Mouse (Mus musculus) cerebellum, postnatal 4 days (tissue): ENCODE results near the gene Rac2.

Experiments
- DNase-seq, 2 experiments: peaks; one replicate each; pipeline ENCODE4 v3.0.0; 2022; ENCODE audit warnings: low spot score in 2 of 2, mixed read lengths in 1 of 2

The Rac2 gene

GRCm38 (mm10) chr15:78521892-78522291, 50.7 kb downstream of the Rac2 start:
- DNase-seq, result no peak

DNA sequence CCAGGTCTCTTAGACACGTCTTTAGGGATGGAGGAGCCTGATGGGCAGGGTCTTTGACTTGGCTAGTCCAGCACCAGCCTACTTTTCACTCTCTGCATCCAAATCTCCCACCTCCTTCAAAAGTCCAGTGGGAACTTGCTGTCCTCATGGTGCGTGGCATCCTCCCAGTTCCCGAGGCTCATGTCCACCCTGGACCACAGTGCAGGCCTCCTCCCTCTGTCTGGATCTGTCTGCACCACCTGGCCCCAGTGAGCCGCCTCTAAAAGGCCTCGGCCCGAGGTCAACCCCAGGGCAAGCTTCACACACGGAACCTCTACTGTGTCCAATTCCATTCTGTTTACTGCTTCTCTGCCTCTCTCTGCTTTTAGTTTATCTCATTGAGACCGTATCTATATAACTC, 51.3 kb downstream of the Rac2 start:
- DNase-seq, result no peak

GRCm38 (mm10) chr15:78520112-78520715, 52.4 kb downstream of the Rac2 start:
- no peak for DNase-seq

DNA sequence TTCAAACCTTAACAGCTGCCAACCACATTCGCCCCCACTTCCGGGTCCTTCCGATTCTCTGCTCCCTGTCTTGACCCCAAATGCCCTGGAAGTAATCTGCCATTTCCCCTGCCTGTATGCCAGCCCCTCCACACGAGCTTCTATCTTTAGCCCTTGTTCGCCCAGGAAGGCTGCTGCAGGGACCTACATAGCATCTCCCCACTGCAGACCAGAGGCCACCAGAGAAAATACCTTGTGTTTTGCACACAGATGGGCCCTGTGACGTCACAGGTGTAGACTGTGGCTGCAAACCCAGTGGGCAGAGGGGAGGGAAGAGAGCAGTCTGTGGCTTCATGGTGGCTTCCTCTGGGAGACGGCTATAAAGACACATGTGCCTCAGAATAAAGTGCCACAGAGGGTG, 54.4 kb downstream of the Rac2 start:
- no peak for DNase-seq

GRCm38 (mm10) chr15:78515759-78516158, 56.8 kb downstream of the Rac2 start:
- DNase-seq, result no peak

DNA sequence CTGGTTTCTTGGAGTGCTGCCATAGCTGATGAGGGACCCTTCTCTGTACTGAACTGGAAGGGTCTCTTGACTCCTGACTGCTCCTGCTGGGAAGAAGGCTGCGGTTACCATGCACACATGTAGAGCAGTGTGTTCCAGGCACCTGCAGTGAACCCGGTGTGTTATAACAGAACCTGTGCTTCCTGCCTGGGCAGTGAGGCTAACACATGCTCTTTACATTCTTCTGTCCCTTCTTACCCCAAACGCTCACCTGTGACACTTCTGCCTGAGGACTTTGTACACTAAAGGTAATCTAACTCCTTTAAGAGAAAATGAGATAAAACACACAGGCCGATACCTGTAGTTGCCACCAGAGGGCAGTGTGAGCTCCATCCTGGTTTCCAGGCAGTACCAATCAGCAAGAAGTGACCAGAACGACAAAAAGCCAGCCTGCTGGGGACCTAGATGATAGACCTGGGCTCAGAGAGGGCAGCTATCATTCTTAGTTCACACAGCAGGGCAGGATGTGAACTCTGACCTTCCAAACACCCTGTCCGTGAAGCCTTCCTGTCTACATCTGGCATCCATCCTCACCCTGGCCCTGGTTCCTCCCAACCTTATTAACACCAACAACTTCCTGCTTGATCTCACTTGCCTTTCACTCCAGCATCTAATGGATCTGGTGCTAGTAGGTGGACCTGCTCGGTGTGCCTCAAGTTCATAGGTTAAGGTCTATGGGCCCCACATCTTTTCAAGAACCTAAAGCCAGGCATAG, 58.0 kb downstream of the Rac2 start:
- peak; percentile 75 to 80 for DNase-seq

DNA sequence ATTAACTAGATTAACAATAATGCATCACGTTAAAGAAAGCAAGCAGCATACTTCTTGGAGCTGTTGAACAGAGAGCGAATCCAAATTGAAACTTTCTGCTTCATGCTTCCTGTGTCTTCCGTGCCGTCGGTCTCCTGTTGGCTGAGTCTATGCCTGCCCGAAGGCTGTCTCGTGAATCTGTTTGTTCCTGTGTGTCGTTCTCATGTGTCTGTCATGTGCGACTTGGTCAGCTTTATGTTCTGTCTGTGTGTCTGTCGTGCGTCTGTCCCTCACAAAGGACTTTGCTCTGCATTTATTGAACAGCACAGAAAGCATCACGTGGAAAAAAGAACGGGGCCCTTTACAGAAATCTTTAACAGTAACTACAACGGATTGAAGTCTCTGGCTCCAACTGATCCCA, 59.6 kb downstream of the Rac2 start:
- DNase-seq, result no peak

DNA sequence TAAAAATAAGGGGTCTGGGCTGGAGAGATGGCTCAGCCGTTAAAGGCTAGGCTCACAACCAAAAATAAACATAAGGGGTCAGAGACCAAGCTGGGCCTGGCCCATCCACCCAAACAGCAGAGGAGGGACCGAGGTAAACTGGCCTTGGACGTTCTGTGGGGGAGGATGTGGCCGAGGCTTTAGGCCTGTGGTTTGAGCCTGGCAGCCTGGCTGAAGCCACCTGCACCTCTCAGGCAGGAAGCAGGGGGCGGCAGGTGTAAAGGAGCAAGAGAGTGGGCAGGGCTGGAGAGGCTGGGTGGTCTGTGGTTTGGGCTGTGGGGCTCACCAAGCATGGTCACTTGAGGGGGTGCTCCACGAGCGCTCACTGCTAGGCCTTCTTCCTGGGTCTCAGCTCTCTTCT, 60.6 kb downstream of the Rac2 start:
- DNase-seq, result no peak

DNA sequence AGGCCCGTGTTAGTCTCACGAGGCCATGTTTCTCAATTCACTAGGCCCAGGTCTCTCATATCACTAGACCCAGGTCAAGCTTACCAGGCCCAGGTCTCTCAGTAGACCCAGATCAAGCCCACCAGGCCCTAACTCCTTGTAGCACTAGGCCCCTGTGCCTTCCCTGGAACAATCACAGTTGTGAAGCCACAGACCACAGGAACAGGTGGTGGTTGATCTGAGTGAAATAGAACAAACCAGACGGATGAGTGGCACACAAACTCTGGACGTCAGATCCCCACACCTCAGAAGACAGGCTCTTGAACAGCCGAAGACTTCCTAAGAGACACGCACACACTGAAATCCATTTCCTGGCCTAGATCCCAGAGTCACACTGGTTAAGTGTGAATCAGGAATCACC, 61.8 kb downstream of the Rac2 start:
- no peak for DNase-seq

DNA sequence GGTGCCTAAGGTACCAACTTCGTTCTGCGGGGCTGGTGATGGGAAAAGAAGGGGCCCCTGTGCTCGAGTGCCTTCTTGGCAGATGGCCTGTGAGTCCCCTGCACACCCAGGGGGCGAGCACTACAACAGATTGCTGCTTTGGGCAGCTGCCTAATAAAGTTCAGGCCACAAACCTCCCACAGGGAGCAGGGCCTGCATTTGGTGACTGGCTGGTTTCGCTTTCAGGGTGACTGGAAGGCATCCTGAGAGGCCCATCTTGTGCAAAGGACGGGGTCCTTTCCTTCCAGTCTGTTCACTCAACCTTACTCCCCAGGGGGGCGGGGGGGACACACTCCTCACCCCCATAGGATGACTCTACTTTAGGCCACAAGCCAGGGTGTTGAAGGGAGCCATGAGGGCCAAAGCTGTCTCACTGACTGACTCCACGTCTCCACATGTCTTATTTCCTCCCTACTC, 62.4 kb downstream of the Rac2 start:
- peak in 1 of 2 experiments; percentile 24 for DNase-seq

DNA sequence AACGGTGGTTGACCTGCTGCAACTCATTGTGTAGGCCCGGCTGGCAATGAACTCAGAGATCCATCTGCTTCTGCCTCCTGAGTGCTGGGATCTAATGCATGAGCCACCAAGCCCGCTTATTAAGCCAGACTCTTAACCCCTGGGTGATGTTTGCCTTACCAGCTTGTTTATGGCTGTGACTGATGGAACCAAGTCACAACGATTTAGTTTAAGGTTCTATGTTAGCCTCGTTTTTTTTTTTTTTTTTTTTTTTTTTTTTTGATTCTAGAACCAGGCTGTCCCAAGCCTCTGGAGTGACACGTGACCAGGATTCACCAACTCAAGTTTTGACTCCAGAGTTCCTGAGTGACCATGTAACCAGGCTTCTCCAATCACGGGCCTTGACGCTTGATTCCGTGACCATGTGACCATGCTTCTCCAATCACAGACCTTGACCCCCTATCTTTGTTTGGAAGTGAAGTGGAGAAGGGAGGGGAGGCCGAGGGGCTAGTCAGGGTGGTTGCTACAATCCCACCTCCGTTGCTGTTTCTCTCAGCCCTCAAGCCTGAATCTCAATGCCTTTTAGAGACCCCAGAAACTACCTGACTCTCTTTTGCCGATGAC, 63.2 kb downstream of the Rac2 start:
- no peak for DNase-seq
